Mouse (Mus musculus): Measurements from ENCODE around the gene Galr2. TPM values are rescaled to one million over a fixed set of nuclear protein-coding genes. Genes with fewer than 3 reads are reported as not detected.
"Not testable (repeated sequence)": the region's sequence is repeated elsewhere in the genome, so short reads cannot be mapped to it uniquely, and the experiment has no call there.

The Galr2 gene
- polyA plus RNA-seq, 1 experiment from 2014 or later = not detected

DNA sequence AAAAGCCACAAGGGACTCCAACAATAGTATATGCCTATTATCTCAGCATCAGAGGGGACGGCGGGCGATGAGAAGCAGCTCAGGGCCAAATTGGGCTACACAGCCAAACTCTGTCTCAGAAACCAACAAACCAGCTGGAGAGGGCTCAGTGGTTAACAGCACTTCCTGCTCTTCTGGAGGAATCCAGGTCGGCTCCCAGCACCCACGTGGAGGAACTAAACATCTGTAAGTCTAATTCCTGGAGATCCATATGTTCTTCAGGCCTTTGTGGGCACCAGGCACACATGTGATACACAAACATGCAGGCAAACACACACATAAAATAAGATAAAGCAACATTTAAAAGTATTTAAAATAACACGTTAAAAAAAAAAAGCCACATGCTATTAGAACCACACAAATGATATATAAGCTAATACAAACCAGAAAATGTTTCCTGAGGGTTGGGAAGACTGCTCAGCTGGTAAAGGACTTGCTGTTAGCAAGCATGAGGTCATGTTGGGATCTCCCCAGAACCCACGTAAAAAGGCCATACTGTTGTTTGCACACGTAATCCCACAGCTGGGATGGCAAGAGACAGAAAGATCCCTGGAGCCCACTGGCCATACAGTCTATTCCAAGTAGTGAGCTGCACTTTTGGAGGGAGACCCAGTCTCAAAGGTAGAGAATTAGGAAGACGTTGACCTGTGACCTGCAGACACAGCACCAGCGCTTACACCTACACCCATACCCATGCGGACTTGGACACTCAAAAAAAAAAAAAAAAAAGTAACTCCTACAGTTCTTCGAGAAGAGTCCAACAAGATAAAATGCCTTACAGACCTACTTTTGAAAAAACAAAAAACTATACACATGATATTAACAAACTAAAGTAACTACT lies 7.9 kb upstream of the Galr2 start:
- WGBS = 52% methylated on average over 12 of the region's 12 CpGs
- ATAC-seq (ENCODE audit: insufficient number of reproducible peaks, insufficient read depth, low FRiP score, low TSS enrichment, low read depth) = no peak
- H3K27ac ChIP-seq = no peak overlapping the region
- 0 out of 2 replicates have a peak, but pooled peaks cover 4% of the 10 kb centered on the region for H3K27me3 ChIP-seq
- H3K9me3 ChIP-seq = no peaks in the 10 kb centered on the region
- peaks cover 19% of the 10 kb centered on the region for H3K4me1 ChIP-seq (replicated peaks)
- peak overlapping the region; percentile 97 for H3K4me3 ChIP-seq (replicated peaks)
- peaks cover 47% of the 10 kb centered on the region for H3K36me3 ChIP-seq
- peak overlapping the region; percentile 94 for H3K9ac ChIP-seq (replicated peaks)
- H3K4me2 ChIP-seq = peak overlapping the region; percentile 73

DNA sequence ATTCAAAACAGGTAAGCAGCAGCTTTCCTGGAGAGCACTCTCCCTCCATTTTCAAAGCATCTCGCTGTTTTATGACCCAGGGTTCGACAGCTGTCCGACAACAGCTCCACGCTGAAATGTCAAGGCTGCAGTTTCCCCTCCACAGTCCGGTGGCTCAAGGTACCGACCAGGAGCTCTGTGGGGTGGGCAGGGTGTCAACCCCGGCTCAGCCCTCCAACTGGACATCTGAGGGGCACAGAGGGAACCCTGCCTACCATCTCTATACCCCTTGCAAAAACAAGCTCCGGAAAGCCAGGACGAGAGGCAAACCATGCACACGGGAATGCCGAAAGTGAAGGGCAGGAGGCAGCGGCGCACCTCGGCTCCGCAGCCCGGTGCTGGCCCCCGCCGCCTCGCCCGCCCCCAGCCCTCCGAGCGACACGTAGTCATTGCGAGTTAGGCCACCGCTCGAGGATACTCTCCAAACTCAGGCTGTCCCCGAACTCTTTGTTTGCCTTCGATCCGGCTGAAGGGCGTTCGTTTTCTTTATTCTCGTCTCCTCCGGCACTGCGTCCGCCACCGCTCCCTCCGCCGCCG lies 7.2 kb upstream of the Galr2 start:
- peak overlapping the region; percentile 73 for H3K4me2 ChIP-seq
- H3K9ac ChIP-seq (replicated peaks) = peak overlapping the region; percentile 94
- H3K27me3 ChIP-seq = 0 out of 2 replicates have a peak, but pooled peaks cover 4% of the 10 kb centered on the region
- no peaks in the 10 kb centered on the region for H3K9me3 ChIP-seq
- peak overlapping the region; percentile 91 for H3K27ac ChIP-seq
- H3K4me3 ChIP-seq (replicated peaks) = peak overlapping the region; percentile 97
- peaks cover 19% of the 10 kb centered on the region for H3K4me1 ChIP-seq (replicated peaks)
- peaks cover 40% of the 10 kb centered on the region for H3K36me3 ChIP-seq
- under 1% methylated on average over 39 of the region's 39 CpGs for WGBS
- ATAC-seq (ENCODE audit: insufficient number of reproducible peaks, insufficient read depth, low FRiP score, low TSS enrichment, low read depth) = peak; percentile 21; the same call in 1 of the 2 replicates

DNA sequence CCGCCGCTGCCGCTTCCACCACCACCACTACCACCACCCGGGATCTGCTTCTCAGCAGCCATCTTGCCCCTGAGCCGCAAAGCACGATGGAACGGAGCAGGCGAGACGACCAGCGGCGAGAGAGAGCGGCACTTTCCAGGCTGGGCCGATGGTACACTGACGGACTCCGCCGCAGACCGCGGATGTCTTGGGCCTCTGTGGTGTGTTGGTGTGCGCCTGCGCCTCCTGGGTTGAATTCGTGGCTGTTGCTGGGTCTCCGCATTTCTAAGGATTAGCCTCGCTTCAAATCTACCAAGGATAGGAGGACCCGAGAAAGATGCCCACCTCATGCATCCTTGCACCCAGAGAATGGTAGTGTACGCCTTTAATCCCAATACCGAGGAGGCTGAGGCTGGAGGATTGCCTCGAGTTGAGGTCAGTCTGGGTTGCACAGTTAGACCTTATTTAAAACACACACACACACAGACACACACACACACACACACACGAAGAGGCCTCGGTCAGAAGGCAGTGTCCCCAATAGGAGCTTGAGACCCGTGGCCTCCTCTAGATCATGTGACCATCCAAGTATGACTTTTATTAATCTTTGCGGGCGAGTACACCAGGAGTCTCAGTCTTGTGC lies 6.6 kb upstream of the Galr2 start, which contains the start of gene Srp68:
Gene Srp68 (minus strand): TSS at position 173 of the 622 bp plus-strand sequence.
- Histone ChIP-seq H3K27me3 (peaks cover 6% of the 10 kb centered on the region; the same call in 1 of the 2 replicates), H3K4me1 (replicated peaks) (peaks cover 19% of the 10 kb centered on the region), H3K4me3 (replicated peaks) (peak within 1 kb of the TSS; percentile 97), H3K9me3 (no peaks in the 10 kb centered on the region), H3K4me2 (peak within 1 kb of the TSS; percentile 73), H3K27ac (peak within 1 kb of the TSS; percentile 91), H3K36me3 (peaks cover 34% of the 10 kb centered on the region), H3K9ac (replicated peaks) (peak within 1 kb of the TSS; percentile 94)
- ATAC-seq (ENCODE audit: insufficient number of reproducible peaks, insufficient read depth, low FRiP score, low TSS enrichment, low read depth) = peak; percentile 96
- WGBS = 5% methylated on average over 32 of the region's 32 CpGs

DNA sequence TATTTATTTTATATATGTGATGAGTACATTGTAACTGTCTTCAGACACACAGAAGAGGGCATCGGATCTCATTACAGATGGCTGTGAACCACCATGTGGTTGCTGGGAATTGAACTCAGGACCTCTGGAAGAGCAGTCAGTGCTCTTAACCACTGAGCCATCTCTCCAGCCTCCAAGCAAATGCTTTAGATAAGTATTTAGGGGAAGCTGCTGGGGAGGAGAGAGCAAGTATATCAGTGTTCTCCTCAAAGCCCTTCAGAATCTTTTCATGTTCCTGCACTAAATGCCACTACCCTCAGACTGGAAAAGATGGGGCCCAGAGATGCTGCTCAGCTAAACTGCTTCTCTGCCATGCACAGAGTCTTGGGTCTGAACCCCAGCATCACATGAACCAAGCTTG lies 3.6 kb upstream of the Galr2 start:
- not testable (repeated sequence) for H3K27ac ChIP-seq; H3K4me3 ChIP-seq (replicated peaks); H3K9ac ChIP-seq (replicated peaks); H3K4me2 ChIP-seq; H3K9me3 ChIP-seq; ATAC-seq (ENCODE audit: insufficient number of reproducible peaks, insufficient read depth, low FRiP score, low TSS enrichment, low read depth); H3K36me3 ChIP-seq
- Histone ChIP-seq H3K27me3 (peaks cover 33% of the 10 kb centered on the region), H3K4me1 (replicated peaks) (peaks cover 23% of the 10 kb centered on the region)
- 82% methylated on average over 1 of the region's 1 CpGs for WGBS

DNA sequence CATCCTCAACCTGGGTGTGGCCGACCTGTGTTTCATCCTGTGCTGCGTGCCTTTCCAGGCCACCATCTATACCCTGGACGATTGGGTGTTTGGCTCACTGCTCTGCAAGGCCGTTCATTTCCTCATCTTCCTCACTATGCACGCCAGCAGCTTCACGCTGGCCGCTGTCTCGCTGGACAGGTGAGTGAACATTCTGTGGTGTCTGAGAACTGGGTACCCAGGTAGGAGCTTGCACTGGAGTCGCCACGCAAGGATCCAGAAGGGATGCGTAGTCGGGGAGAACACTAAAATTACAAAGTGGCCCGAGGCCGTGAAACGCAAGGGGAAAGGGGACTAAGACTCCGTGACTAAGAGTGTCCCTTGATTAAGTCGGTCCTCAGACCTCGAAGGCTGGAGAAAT lies 932 bp downstream of the Galr2 start:
- no peak for ATAC-seq (ENCODE audit: insufficient number of reproducible peaks, insufficient read depth, low FRiP score, low TSS enrichment, low read depth)
- Histone ChIP-seq H3K4me2 (peak overlapping the region; percentile 62), H3K27ac (no peak overlapping the region), H3K9ac (replicated peaks) (peak overlapping the region; percentile 44; the same call in 1 of the 2 replicates), H3K4me3 (replicated peaks) (peak overlapping the region; percentile 38), H3K4me1 (replicated peaks) (peaks cover 21% of the 10 kb centered on the region), H3K9me3 (peaks cover 9% of the 10 kb centered on the region; the same call in 1 of the 2 replicates), H3K27me3 (peaks cover 71% of the 10 kb centered on the region), H3K36me3 (no peaks in the 10 kb centered on the region)
- 2% methylated on average over 18 of the region's 18 CpGs for WGBS

DNA sequence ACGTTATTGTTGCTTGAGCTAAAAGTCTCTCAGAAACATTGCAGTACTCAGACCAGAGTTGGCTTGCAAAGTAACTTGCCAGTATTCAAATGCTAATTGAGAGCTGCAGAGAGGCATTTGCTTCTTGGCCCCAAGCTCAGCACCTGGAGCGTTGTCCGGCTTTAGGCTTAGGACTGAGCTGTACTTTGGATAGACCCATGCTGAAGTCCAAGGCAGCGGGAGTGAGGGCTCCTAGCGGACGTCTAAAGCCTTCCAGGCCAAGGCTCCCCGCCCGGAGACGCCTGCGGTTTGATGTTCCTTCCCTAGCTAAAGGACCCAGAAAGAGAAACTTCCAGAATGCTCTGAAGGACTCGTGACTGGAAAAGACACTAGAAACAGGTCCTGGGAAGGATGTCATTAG lies 1.4 kb downstream of the Galr2 start:
- Histone ChIP-seq H3K9me3 (peaks cover 9% of the 10 kb centered on the region; the same call in 1 of the 2 replicates), H3K4me3 (replicated peaks) (peak overlapping the region; percentile 38; the same call in 1 of the 2 replicates), H3K4me2 (peak overlapping the region; percentile 62), H3K4me1 (replicated peaks) (peaks cover 21% of the 10 kb centered on the region), H3K27ac (no peak overlapping the region), H3K36me3 (no peaks in the 10 kb centered on the region), H3K27me3 (peaks cover 71% of the 10 kb centered on the region), H3K9ac (replicated peaks) (no peak overlapping the region)
- 2% methylated on average over 11 of the region's 11 CpGs for WGBS
- no peak for ATAC-seq (ENCODE audit: insufficient number of reproducible peaks, insufficient read depth, low FRiP score, low TSS enrichment, low read depth)

DNA sequence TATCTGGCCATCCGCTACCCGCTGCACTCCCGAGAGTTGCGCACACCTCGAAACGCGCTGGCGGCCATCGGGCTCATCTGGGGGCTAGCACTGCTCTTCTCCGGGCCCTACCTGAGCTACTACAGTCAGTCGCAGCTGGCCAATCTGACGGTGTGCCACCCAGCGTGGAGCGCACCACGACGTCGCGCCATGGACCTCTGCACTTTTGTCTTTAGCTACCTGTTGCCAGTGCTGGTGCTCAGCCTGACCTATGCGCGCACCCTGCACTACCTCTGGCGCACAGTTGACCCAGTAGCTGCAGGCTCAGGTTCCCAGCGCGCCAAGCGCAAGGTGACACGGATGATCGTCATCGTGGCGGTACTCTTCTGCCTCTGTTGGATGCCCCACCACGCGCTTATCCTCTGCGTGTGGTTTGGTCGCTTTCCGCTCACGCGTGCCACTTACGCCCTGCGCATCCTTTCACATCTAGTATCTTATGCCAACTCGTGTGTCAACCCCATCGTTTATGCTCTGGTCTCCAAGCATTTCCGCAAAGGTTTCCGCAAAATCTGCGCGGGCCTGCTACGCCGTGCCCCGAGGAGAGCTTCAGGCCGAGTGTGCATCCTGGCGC lies 2.3 kb downstream of the Galr2 start:
- peaks cover 21% of the 10 kb centered on the region for H3K4me1 ChIP-seq (replicated peaks)
- H3K9ac ChIP-seq (replicated peaks) = no peak overlapping the region
- H3K27me3 ChIP-seq = peaks cover 67% of the 10 kb centered on the region
- ATAC-seq (ENCODE audit: insufficient number of reproducible peaks, insufficient read depth, low FRiP score, low TSS enrichment, low read depth) = no peak
- no peak overlapping the region for H3K27ac ChIP-seq
- peak overlapping the region; percentile 21; the same call in 1 of the 2 replicates for H3K4me2 ChIP-seq
- H3K9me3 ChIP-seq = peaks cover 9% of the 10 kb centered on the region; the same call in 1 of the 2 replicates
- 10% methylated on average over 48 of the region's 48 CpGs for WGBS
- H3K4me3 ChIP-seq (replicated peaks) = 0 out of 2 replicates have a peak overlapping the region, but pooled peaks have one; percentile 4
- peaks cover 8% of the 10 kb centered on the region for H3K36me3 ChIP-seq

DNA sequence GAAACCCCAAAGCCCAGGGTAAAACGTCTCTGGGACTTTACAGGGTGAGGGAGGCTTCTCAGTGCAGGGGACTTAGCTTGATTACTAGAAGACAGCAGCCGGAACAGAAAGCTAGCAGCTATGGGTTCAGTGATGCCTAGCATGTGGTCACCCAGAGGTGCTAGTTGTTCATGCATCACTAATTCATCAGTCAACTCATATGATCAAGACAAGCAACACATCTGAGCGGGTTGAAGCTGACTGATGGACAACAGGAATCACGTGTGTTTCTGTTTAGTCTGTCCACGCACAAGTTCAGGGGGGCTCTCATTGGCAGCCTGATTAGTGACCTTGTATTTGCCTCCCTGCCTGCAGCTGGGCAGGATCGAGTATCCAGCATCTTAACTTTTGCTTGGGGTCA lies 3.2 kb downstream of the Galr2 start:
- Histone ChIP-seq H3K27me3 (peaks cover 66% of the 10 kb centered on the region), H3K9me3 (peaks cover 9% of the 10 kb centered on the region; the same call in 1 of the 2 replicates), H3K36me3 (peaks cover 18% of the 10 kb centered on the region), H3K4me3 (replicated peaks) (no peak overlapping the region), H3K9ac (replicated peaks) (no peak overlapping the region), H3K27ac (no peak overlapping the region), H3K4me2 (no peak overlapping the region), H3K4me1 (replicated peaks) (peaks cover 21% of the 10 kb centered on the region)
- WGBS = 40% methylated on average over 6 of the region's 6 CpGs
- no peak for ATAC-seq (ENCODE audit: insufficient number of reproducible peaks, insufficient read depth, low FRiP score, low TSS enrichment, low read depth)

DNA sequence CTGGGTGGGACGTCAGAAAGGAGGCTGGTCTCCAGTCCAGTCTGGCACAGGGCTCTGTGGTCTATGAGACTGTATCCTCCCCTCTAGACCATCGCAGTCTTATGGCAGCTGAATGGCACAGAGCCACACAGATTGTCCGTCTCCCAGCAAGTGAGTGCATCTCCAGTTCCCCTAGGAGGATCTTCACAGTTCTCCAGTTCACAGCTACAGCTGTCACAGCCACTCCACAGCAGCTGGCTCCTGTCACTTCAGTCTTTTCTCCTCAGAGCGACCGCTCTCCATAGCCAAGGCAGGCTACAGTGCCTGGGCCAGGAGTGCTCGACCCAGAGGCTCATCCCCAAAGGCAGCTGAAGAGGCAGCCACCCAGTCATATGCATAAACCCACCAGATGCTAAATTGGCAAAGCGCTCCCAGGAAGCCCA lies 5.0 kb downstream of the Galr2 start:
- Histone ChIP-seq H3K9me3 (0 out of 2 replicates have a peak, but pooled peaks cover 5% of the 10 kb centered on the region), H3K27me3 (peaks cover 52% of the 10 kb centered on the region), H3K36me3 (peaks cover 36% of the 10 kb centered on the region), H3K9ac (replicated peaks) (no peak overlapping the region), H3K4me1 (replicated peaks) (peaks cover 21% of the 10 kb centered on the region), H3K27ac (no peak overlapping the region), H3K4me2 (no peak overlapping the region), H3K4me3 (replicated peaks) (no peak overlapping the region)
- ATAC-seq (ENCODE audit: insufficient number of reproducible peaks, insufficient read depth, low FRiP score, low TSS enrichment, low read depth) = no peak
- WGBS = 73% methylated on average over 7 of the region's 7 CpGs

DNA sequence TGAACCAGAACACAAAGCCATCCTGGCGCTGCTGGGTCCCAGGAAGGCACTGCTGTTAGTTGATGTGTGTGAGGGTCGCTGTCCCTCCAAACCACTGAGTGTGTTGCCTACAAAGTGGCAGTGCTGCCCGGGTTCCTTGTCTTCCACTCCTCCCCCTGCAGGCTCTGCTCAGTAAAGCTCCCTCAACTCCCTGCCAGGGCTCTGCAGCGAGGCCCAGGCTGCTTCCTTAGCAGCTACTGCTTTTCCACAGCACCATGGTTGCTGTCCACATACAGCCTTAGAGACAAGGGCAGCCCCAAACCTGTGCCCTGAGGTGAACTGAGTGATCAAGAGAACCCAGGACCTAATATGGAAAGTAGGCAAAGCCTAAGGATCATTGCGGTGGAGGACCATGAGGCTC lies 6.6 kb downstream of the Galr2 start:
- 77% methylated on average over 5 of the region's 5 CpGs for WGBS
- peaks cover 37% of the 10 kb centered on the region for H3K27me3 ChIP-seq
- H3K9me3 ChIP-seq = 0 out of 2 replicates have a peak, but pooled peaks cover 5% of the 10 kb centered on the region
- H3K4me2 ChIP-seq = no peak overlapping the region
- no peak overlapping the region for H3K27ac ChIP-seq
- no peak overlapping the region for H3K4me3 ChIP-seq (replicated peaks)
- peaks cover 9% of the 10 kb centered on the region for H3K4me1 ChIP-seq (replicated peaks)
- H3K9ac ChIP-seq (replicated peaks) = no peak overlapping the region
- H3K36me3 ChIP-seq = peaks cover 51% of the 10 kb centered on the region
- no peak for ATAC-seq (ENCODE audit: insufficient number of reproducible peaks, insufficient read depth, low FRiP score, low TSS enrichment, low read depth)
